Mouse (Mus musculus): Measurements from ENCODE around the gene Cldn17. TPM values are rescaled to one million over a fixed set of nuclear protein-coding genes. Genes with fewer than 3 reads are reported as not detected.

Cldn17 gene
- polyA plus RNA-seq (2014; fragmentation: Illumina TruSeq; extraction: RNeasy Lipid Tissue Mini Kit (QIAGEN cat#74804); ENCODE audit: low read depth, low replicate concordance): not detected

GRCm38 (mm10) chr16:88506878-88507277 lies at the start of gene Cldn17:
TSS of gene Cldn17 (minus strand) at chr16:88506978.

Other genes starting within 250 kb of the Cldn17 start
- gene Grik1, start 216.7 kb downstream of the Cldn17 start, polyA plus RNA-seq (2014; fragmentation: Illumina TruSeq; extraction: RNeasy Lipid Tissue Mini Kit (QIAGEN cat#74804); ENCODE audit: low read depth, low replicate concordance): not detected
- gene Cldn8, start 56.2 kb upstream of the Cldn17 start, polyA plus RNA-seq (2014; fragmentation: Illumina TruSeq; extraction: RNeasy Lipid Tissue Mini Kit (QIAGEN cat#74804); ENCODE audit: low read depth, low replicate concordance): 1.4 TPM
- not detected for gene Krtap24-1, start 105.3 kb upstream of the Cldn17 start, polyA plus RNA-seq (2014; fragmentation: Illumina TruSeq; extraction: RNeasy Lipid Tissue Mini Kit (QIAGEN cat#74804); ENCODE audit: low read depth, low replicate concordance)
- gene 2310079G19Rik, start 120.7 kb upstream of the Cldn17 start, polyA plus RNA-seq (2014; fragmentation: Illumina TruSeq; extraction: RNeasy Lipid Tissue Mini Kit (QIAGEN cat#74804); ENCODE audit: low read depth, low replicate concordance): not detected
- gene Krtap26-1, start 140.8 kb upstream of the Cldn17 start, polyA plus RNA-seq (2014; fragmentation: Illumina TruSeq; extraction: RNeasy Lipid Tissue Mini Kit (QIAGEN cat#74804); ENCODE audit: low read depth, low replicate concordance): not detected
- gene Krtap27-1, start 164.7 kb upstream of the Cldn17 start, polyA plus RNA-seq (2014; fragmentation: Illumina TruSeq; extraction: RNeasy Lipid Tissue Mini Kit (QIAGEN cat#74804); ENCODE audit: low read depth, low replicate concordance): not detected
- not detected for gene 2310061N02Rik, start 201.0 kb upstream of the Cldn17 start, polyA plus RNA-seq (2014; fragmentation: Illumina TruSeq; extraction: RNeasy Lipid Tissue Mini Kit (QIAGEN cat#74804); ENCODE audit: low read depth, low replicate concordance)
- not detected for gene Krtap13-1, start 221.9 kb upstream of the Cldn17 start, polyA plus RNA-seq (2014; fragmentation: Illumina TruSeq; extraction: RNeasy Lipid Tissue Mini Kit (QIAGEN cat#74804); ENCODE audit: low read depth, low replicate concordance)
- gene Krtap13, start 244.7 kb upstream of the Cldn17 start, polyA plus RNA-seq (2014; fragmentation: Illumina TruSeq; extraction: RNeasy Lipid Tissue Mini Kit (QIAGEN cat#74804); ENCODE audit: low read depth, low replicate concordance): not detected

All from liver, adult 10 weeks (tissue).